Mouse (Mus musculus) neural tube, embryonic 14.5 days (tissue): ENCODE measurements around the gene Vapb. TPM values are rescaled to one million over a fixed set of nuclear protein-coding genes. Genes with fewer than 3 reads are reported as not detected.
"Not testable (repeated sequence)": the region's sequence is repeated elsewhere in the genome, so short reads cannot be mapped to it uniquely, and the experiment has no call there.

Source experiments
- ATAC-seq: fragments of 200-750 bp; cut with Nextera tagmentation; 2 replicates; pipeline ENCODE4 v1.8.0; 2017; ENCODE audit warnings: low read depth, mild to moderate bottlenecking, moderate TSS enrichment, moderate library complexity
- H3K27ac ChIP-seq: fragments of 300-500 bp; sonication (generic); 2 replicates; pipeline ENCODE4 v1.5.1; 2014; ENCODE audit warnings: low read depth, mild to moderate bottlenecking, control low read depth, low read length, moderate library complexity, mixed read lengths
- H3K27me3 ChIP-seq: fragments of 300-500 bp; sonication (generic); 2 replicates; pipeline ENCODE4 v1.6.1; 2014; ENCODE audit warnings: low read length; ENCODE audit not compliant: control insufficient read depth, insufficient read depth
- H3K36me3 ChIP-seq: fragments of 300-500 bp; sonication (generic); 2 replicates; pipeline ENCODE4 v1.6.1; 2014; ENCODE audit warnings: low read length, mixed read lengths; ENCODE audit not compliant: control insufficient read depth, insufficient read depth
- H3K4me1 ChIP-seq: fragments of 300-500 bp; sonication (generic); 2 replicates; pipeline ENCODE4 v1.6.1; 2014; ENCODE audit warnings: low read length; ENCODE audit not compliant: control insufficient read depth, insufficient read depth
- H3K4me2 ChIP-seq: fragments of 300-500 bp; sonication (generic); 2 replicates; pipeline ENCODE4 v1.6.1; 2014; ENCODE audit warnings: mild to moderate bottlenecking, low read depth, low read length, control low read depth
- H3K4me3 ChIP-seq: fragments of 300-500 bp; sonication (generic); 2 replicates; pipeline ENCODE4 v1.5.1; 2014; ENCODE audit warnings: low read depth, low read length, control low read depth, mixed read lengths
- H3K9ac ChIP-seq: fragments of 300-500 bp; sonication (generic); replicated peaks from 2 replicates; pipeline ENCODE4 v1.6.1; 2014; ENCODE audit warnings: low read depth, mild to moderate bottlenecking, control low read depth, low read length, mixed read lengths
- H3K9me3 ChIP-seq: fragments of 300-500 bp; sonication (generic); 2 replicates; pipeline ENCODE4 v1.6.1; 2016; ENCODE audit warnings: low read length; ENCODE audit not compliant: control insufficient read depth
- WGBS: fragments of 180-500 bp; shearing (Covaris S2); extraction: QIAGEN DNeasy Blood & Tissue Kit; methylation state at CpG from one replicate; pipeline ENCODE4 v1.1.7; 2014; 5-methylcytosine and 5-hydroxymethylcytosine counted together
- polyA plus RNA-seq: library from polyadenylated mRNA; unstranded; fragments of >200 nt; fragmentation: Nextera tagmentation; extraction: Ambion mirVana; gene quantifications from 2 replicates; pipeline ENCODE4 v1.2.1, GENCODE M21; 2014

Gene Vapb
- polyA plus RNA-seq, 1 experiment from 2014 or later = 11.7 TPM

DNA sequence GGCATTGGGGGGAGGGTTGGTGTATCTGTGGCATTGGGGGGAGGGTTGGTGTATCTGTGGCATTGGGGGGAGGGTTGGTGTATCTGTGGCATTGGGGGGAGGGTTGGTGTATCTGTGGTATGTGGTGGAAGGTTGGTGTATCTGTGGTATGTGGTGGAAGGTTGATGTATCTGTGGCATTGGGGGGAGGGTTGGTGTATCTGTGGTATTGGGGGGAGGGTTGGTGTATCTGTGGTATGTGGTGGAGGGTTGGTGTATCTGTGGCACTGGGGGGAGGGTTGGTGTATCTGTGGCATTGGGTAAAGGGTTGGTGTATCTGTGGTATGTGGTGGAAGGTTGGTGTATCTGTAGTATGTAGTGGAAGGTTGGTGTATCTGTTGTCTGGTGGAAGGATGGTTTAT lies 29.7 kb upstream of the Vapb start:
- ATAC-seq = not testable (repeated sequence)

DNA sequence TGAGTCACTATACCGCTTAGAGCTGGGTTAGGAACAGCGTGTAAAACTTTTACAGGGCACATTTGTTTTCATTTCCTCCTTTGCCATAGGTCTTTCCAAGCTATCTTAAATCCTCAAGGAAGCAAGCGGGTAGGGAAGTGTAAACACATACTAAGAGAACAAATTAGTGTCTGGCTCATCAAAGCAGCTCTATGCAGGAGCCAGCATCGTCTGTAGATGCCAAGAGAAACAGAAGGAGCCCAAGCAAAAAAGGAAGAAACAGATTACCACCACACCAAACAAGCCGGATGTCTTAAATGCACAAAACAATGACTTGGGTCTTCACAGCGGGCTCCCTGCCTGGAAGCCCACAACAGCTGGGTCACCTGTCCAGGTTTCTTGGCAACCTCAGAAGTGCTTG lies 27.1 kb upstream of the Vapb start:
- Histone ChIP-seq H3K4me2 (no peak overlapping the region), H3K36me3 (no peaks in the 10 kb centered on the region), H3K27me3 (no peaks in the 10 kb centered on the region), H3K9me3 (no peaks in the 10 kb centered on the region), H3K27ac (no peak overlapping the region), H3K4me1 (no peaks in the 10 kb centered on the region), H3K4me3 (no peak overlapping the region), H3K9ac (no peak overlapping the region)
- ATAC-seq = no peak
- WGBS = 83% methylated on average over 6 of the region's 6 CpGs

More for the DNA sequence above, 29.7 kb upstream of the Vapb start:
- H3K36me3 ChIP-seq, H3K27ac ChIP-seq, H3K9me3 ChIP-seq, H3K4me1 ChIP-seq, H3K4me2 ChIP-seq, H3K4me3 ChIP-seq, H3K9ac ChIP-seq, H3K27me3 ChIP-seq: not testable (repeated sequence)

DNA sequence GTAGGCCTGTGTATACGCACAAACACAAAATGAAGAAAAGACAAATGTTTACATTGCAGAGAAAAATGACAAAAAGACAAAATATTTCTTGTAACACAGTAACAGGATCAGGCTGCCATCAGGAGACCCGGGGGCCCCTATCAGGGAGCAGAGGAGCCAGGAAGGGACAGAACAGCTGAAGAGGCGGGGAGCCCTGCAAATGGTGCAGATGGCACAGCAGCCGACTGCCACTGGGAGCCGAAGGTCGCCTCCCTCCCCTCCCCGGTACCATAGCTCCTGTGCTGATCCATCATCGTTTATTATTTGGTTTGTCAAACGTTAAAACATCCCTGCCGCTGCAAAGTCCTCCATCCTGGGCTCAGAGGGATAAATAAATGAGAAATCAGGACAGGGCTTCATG lies 24.7 kb upstream of the Vapb start:
- Histone ChIP-seq H3K4me2 (no peak overlapping the region), H3K9me3 (no peaks in the 10 kb centered on the region), H3K27me3 (no peaks in the 10 kb centered on the region), H3K4me1 (no peaks in the 10 kb centered on the region), H3K9ac (no peak overlapping the region), H3K27ac (no peak overlapping the region), H3K36me3 (no peaks in the 10 kb centered on the region), H3K4me3 (no peak overlapping the region)
- 38% methylated on average over 10 of the region's 10 CpGs for WGBS
- no peak for ATAC-seq

DNA sequence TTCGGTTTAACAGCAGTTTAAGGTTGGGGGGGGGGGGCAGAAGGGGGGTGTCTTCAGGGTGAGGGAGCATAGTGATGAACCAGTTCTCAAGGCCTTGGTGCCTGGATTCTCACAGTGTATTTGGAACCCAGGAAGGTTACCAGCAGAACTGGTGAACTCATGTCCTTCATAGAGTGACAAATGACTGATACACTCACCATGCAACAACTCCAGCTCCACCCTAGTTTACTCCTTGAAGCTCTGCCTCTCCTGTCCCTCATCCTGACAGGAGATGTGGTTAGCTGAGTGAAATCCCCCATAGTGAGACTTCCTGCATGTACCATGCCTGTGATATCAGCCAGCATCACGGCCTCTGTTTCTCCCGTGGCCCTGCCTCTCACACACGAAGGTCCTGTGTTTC lies 24.1 kb upstream of the Vapb start:
- Histone ChIP-seq H3K4me3 (no peak overlapping the region), H3K4me2 (no peak overlapping the region), H3K9ac (no peak overlapping the region), H3K27me3 (no peaks in the 10 kb centered on the region), H3K27ac (no peak overlapping the region), H3K9me3 (no peaks in the 10 kb centered on the region), H3K4me1 (no peaks in the 10 kb centered on the region), H3K36me3 (no peaks in the 10 kb centered on the region)
- 82% methylated on average over 4 of the region's 4 CpGs for WGBS
- no peak for ATAC-seq

DNA sequence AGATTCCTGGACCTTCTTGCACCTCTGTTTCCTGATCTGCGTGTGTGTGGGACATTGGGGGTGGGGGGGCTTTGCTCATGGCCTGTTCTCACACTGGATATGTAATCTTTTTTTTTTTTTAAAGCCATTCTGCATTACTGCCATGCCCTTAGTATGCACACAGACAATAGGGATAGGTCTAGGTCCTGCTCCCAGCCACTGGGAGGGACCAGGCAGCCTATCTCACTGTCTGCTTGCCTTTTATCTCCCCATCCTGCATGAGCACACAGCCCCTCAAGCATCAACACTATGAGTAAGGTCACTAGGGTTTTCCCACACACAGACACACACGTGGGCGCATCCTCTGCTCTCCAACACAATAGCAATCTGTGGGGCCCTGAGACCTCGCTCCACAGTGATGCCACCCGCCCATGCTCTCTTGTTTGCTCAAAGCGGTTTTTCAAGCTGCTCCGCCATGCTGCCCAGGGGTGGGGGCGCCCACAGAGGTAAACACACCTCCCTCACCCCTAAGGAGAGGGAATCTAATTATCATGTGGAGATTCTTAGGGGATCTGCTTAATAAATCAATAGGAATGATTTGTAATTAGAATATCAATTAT lies 22.6 kb upstream of the Vapb start:
- no peaks in the 10 kb centered on the region for H3K9me3 ChIP-seq
- H3K36me3 ChIP-seq = no peaks in the 10 kb centered on the region
- peak; percentile 73 for ATAC-seq
- no peak overlapping the region for H3K9ac ChIP-seq
- H3K27ac ChIP-seq = peak overlapping the region; percentile 44; the same call in 1 of the 2 replicates
- 26% methylated on average over 8 of the region's 8 CpGs for WGBS
- no peak overlapping the region for H3K4me2 ChIP-seq
- H3K4me3 ChIP-seq = no peak overlapping the region
- H3K27me3 ChIP-seq = no peaks in the 10 kb centered on the region
- no peaks in the 10 kb centered on the region for H3K4me1 ChIP-seq

DNA sequence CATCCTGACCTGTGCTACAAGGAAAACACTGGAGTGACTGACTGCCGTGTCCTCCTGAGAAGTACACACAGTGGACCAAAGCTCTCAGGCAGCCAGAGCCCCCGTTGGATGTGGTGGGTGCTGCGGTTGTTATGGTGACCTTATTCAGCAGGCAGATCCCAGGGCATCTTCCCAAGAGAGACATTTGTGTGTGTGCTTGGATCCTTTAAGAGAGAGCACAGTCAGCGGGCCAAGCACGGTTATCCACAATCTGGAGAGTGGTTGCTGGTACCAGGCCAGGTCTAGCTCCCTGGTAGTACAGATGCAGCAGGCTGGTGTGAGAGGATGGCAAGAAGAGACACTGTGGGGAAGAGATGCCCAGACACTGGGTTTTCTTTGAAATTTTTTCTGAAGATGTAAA lies 20.3 kb upstream of the Vapb start:
- no peak overlapping the region for H3K4me2 ChIP-seq
- no peaks in the 10 kb centered on the region for H3K36me3 ChIP-seq
- no peak overlapping the region for H3K27ac ChIP-seq
- H3K9me3 ChIP-seq = no peaks in the 10 kb centered on the region
- 77% methylated on average over 5 of the region's 5 CpGs for WGBS
- no peak for ATAC-seq
- H3K9ac ChIP-seq = no peak overlapping the region
- no peak overlapping the region for H3K4me3 ChIP-seq
- H3K27me3 ChIP-seq = no peaks in the 10 kb centered on the region
- no peaks in the 10 kb centered on the region for H3K4me1 ChIP-seq

DNA sequence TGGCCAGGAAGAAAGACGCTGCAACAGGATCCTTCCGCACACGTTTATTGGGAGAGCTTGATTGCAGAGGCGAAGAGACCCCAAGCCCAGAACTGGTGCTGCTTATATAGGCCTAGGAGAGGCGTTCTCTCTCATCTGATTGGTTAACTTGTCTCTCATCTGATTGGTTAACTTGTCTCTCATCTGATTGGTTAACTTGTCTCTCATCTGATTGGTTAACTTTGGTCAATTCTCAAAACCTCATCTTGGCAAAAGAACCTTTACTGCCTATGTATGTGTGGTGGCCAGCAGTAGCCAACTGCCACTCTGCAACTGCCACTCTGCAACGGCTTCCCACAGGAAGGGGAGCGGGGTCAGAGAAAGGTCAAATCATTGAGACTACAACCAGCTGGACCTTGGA lies 18.2 kb upstream of the Vapb start, which contains the start of gene 1700010B08Rik:
Gene 1700010B08Rik (plus strand): TSS at position 301 of the 400 bp plus-strand sequence.
- 91% methylated on average over 6 of the region's 7 CpGs for WGBS
- ATAC-seq, H3K9me3 ChIP-seq: not testable (repeated sequence)

DNA sequence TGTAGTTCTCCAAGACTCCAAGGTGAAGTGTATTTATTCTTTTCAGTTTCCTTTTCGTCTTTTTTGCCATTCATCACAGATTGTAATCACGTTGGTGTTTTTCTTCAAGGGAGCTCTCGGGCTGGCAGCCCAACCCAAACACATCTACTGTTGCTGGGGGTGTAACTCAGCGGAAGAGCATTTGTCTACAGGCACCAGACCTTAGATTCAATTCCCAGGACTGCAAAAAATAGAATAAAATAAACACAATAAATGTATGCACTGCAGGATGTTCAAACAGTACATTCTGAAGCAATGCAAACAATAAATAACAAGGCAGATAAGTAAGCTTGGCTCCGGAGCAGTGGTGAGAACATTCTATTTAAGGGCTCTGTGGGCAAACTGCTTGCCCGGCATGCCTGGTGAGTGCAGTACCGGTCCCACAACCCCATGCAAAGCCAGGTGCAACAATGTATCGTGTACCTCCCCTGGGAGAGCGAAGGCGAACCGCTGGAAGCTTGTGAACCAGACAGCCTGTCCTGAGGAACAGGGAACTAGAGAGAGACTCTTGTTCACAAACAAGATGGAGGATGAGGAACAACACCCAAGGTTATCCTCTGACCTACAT lies 15.0 kb upstream of the Vapb start:
- no peak overlapping the region for H3K9ac ChIP-seq
- H3K27ac ChIP-seq = no peak overlapping the region
- no peaks in the 10 kb centered on the region for H3K36me3 ChIP-seq
- no peak overlapping the region for H3K4me3 ChIP-seq
- WGBS = 70% methylated on average over 11 of the region's 11 CpGs
- no peaks in the 10 kb centered on the region for H3K9me3 ChIP-seq
- no peak for ATAC-seq
- H3K4me1 ChIP-seq = 0 out of 2 replicates have a peak, but pooled peaks cover 2% of the 10 kb centered on the region
- no peaks in the 10 kb centered on the region for H3K27me3 ChIP-seq
- H3K4me2 ChIP-seq = no peak overlapping the region

More for the DNA sequence above, 18.2 kb upstream of the Vapb start, which contains the start of gene 1700010B08Rik:
- not testable (repeated sequence) for H3K36me3 ChIP-seq, H3K4me3 ChIP-seq, H3K4me1 ChIP-seq, H3K27me3 ChIP-seq, H3K27ac ChIP-seq, H3K9ac ChIP-seq, H3K4me2 ChIP-seq

DNA sequence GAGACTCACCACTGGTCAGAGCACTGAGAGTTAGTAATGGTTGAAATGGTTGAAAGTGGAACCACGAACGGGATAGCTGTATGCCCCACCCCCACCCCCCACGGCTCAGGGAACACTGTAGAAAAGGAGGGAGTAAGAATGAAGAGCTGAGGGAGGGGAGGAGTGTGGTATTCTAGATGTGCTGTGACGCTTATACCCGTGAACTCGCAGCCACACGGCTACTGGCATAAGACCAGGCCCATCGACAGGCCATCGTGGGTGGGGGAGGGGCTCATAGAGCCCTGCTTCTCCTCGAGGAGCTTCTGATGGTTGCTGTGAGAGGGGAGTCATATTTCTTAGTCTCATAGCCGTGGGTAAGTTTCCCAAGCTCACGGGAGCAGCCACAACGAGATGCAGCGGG lies 12.9 kb upstream of the Vapb start:
- Histone ChIP-seq H3K36me3 (no peaks in the 10 kb centered on the region), H3K9me3 (no peaks in the 10 kb centered on the region), H3K27ac (no peak overlapping the region), H3K27me3 (no peaks in the 10 kb centered on the region), H3K4me1 (0 out of 2 replicates have a peak, but pooled peaks cover 2% of the 10 kb centered on the region), H3K4me3 (no peak overlapping the region), H3K9ac (no peak overlapping the region), H3K4me2 (no peak overlapping the region)
- no peak for ATAC-seq
- 12% methylated on average over 14 of the region's 14 CpGs for WGBS
